ENCODE assay signal across 20 mouse cellular contexts in genomic region chr10:17292331-17292730, GRCm38 (mm10).
A peak's percentile ranks its signal among the peaks of the same experiment; 100 is the strongest.
DNase-seq lines count a peak whose midpoint lies in the region; ATAC-seq and TF ChIP-seq lines count a peak whose summit lies in the region.
"Had no signal": no experiment of that assay in that cellular context is flagged by ENCODE, and none has a peak within 500 bp of the region (broad histone marks: within the 10 kb centered on the region; RNA-seq: fewer than 3 reads in every experiment).

No protein-coding gene starts in this region.

- no peak for TF ChIP-seq CTCF in lung, embryonic 14.5 days (IDR thresholded peaks at IDR 0.05; ENCODE audit: low read depth)

- no peak overlapping the region for H3K4me2 ChIP-seq in kidney, embryonic 14.5 days (replicated peaks; ENCODE audit: low read depth, low read length)
- H3K4me2 ChIP-seq in lung, embryonic 14.5 days = no peak overlapping the region
- H3K4me2 ChIP-seq: embryonic facial prominence, embryonic 13.5 days; forebrain, embryonic 13.5 days; hindbrain, embryonic 12.5 days had no signal

- H3K27ac ChIP-seq in kidney, embryonic 14.5 days (ENCODE audit: low read depth, low read length) = no peak overlapping the region
- H3K27ac ChIP-seq in lung, embryonic 14.5 days (ENCODE audit: low read depth) = no peak overlapping the region
- H3K27ac ChIP-seq: embryonic facial prominence, embryonic 13.5 days; forebrain, embryonic 13.5 days; heart, embryonic 10.5 days; hindbrain, embryonic 12.5 days had no signal

- no peaks in the 10 kb centered on the region for H3K36me3 ChIP-seq in kidney, embryonic 14.5 days (ENCODE audit: control insufficient read depth, insufficient read depth, low read length)
- H3K36me3 ChIP-seq in lung, embryonic 14.5 days (ENCODE audit: insufficient read depth) = no peaks in the 10 kb centered on the region
- H3K36me3 ChIP-seq: embryonic facial prominence, embryonic 13.5 days; heart, embryonic 10.5 days; hindbrain, embryonic 12.5 days had no signal

- H3K4me1 ChIP-seq in kidney, embryonic 14.5 days (ENCODE audit: control insufficient read depth, insufficient read depth, low read length) = 0 out of 2 replicates have a peak, but pooled peaks cover 4% of the 10 kb centered on the region
- H3K4me1 ChIP-seq in lung, embryonic 14.5 days (ENCODE audit: insufficient read depth) = no peaks in the 10 kb centered on the region
- H3K4me1 ChIP-seq: forebrain, embryonic 13.5 days; heart, embryonic 10.5 days had no signal

- H3K9me3 ChIP-seq in kidney, embryonic 14.5 days (ENCODE audit: control insufficient read depth, low read length) = no peaks in the 10 kb centered on the region
- no peaks in the 10 kb centered on the region for H3K9me3 ChIP-seq in lung, embryonic 14.5 days (ENCODE audit: low read depth, low read length)
- H3K9me3 ChIP-seq: embryonic facial prominence, embryonic 13.5 days; forebrain, embryonic 13.5 days; heart, embryonic 10.5 days; hindbrain, embryonic 12.5 days had no signal

- WGBS in kidney, embryonic 14.5 days = 77% methylated on average over 6 of the region's 6 CpGs
- 46% methylated on average over 6 of the region's 6 CpGs for WGBS in lung, embryonic 14.5 days

- no peak overlapping the region for H3K9ac ChIP-seq in kidney, embryonic 14.5 days (ENCODE audit: low read depth, low read length)
- H3K9ac ChIP-seq in lung, embryonic 14.5 days = no peak overlapping the region
- H3K9ac ChIP-seq: embryonic facial prominence, embryonic 13.5 days; forebrain, embryonic 13.5 days; hindbrain, embryonic 12.5 days had no signal

- H3K4me3 ChIP-seq in kidney, embryonic 14.5 days (ENCODE audit: low read length) = no peak overlapping the region
- H3K4me3 ChIP-seq in lung, embryonic 14.5 days (ENCODE audit: low read depth, low read length) = no peak overlapping the region
- H3K4me3 ChIP-seq: embryonic facial prominence, embryonic 13.5 days; forebrain, embryonic 13.5 days; heart, embryonic 10.5 days; hindbrain, embryonic 12.5 days had no signal

- no peaks in the 10 kb centered on the region for H3K27me3 ChIP-seq in kidney, embryonic 14.5 days (ENCODE audit: control insufficient read depth, insufficient read depth, low read length)
- no peaks in the 10 kb centered on the region for H3K27me3 ChIP-seq in lung, embryonic 14.5 days (ENCODE audit: insufficient read depth, low read length)
- H3K27me3 ChIP-seq: CH12.LX; embryonic facial prominence, embryonic 13.5 days; forebrain, embryonic 13.5 days; hindbrain, embryonic 12.5 days had no signal

- ATAC-seq in kidney, embryonic 14.5 days (ENCODE audit: low FRiP score, low TSS enrichment) = no peak
- ATAC-seq in lung, embryonic 14.5 days (ENCODE audit: insufficient read depth) = no peak
- ATAC-seq: forebrain, embryonic 13.5 days; hindbrain, embryonic 16.5 days had no signal

- peak; percentile 37 for DNase-seq in kidney, adult 18-20 months
- peak; percentile 26 for DNase-seq in lung, embryonic 14.5 days
- no peak for DNase-seq in lung, postnatal 25 days (ENCODE audit: low spot score)
- DNase-seq in fibroblast of lung, adult 2 months (ENCODE audit: low read depth) = peak; percentile 36
- DNase-seq in layer of hippocampus, adult 8-10 months (ENCODE audit: low spot score in 2 of 2) = no peak
- no peak for DNase-seq in adrenal gland, adult 18-20 months (ENCODE audit: low spot score in 2 of 2)
- DNase-seq: adrenal gland, postnatal 10 days; cerebellum, adult 18-20 months; cerebellum, adult 9-11 months; cerebellum, postnatal 36 days; heart, adult 18-20 months; heart, postnatal 10 days; heart, postnatal 4 days had no signal

Comparison
In these comparisons a context has a peak if more than half of its experiments do, and no peak if none do; other contexts are left out.
1. DNase-seq: peak in kidney, adult 18-20 months (single experiment), lung, embryonic 14.5 days (single experiment) and fibroblast of lung, adult 2 months (single experiment); none in lung, postnatal 25 days (single experiment), layer of hippocampus, adult 8-10 months (0 of 2) and adrenal gland, adult 18-20 months (0 of 2).